Mouse (Mus musculus): ENCODE measurements at regions not wholly inside any gene's neighbourhood (a gene's known extent, or its start where the extent isn't known, plus 50 kb on each side); places are given as distances from the start of the nearest gene placed in this dataset.

GRCm38 (mm10) chr2:75446996-75447715, 211.9 kb upstream of the Hnrnpa3 start:
- no peak for DNase-seq (ENCODE audit: low spot score)
- WGBS, result 84% methylated on average over 7 of the region's 7 CpGs

DNA sequence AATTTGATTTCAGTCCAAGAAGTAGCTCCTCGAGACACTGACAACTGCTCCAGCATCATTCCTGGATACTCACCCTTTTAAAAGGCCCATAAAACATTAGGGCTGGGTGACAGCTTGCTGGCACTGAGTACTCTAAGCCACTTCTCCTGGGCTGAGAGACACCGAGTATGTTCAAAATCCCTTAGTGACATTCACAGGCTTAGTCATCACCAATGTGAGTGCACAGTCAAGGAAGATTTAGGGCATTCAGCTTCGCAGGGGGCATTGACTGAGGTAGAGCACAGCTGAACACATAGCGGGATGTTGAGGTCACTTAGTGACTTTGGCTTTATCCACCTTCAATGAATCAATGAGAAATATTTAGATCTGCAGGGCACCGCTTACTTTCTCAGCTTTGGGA, 210.8 kb upstream of the Hnrnpa3 start:
- Histone ChIP-seq H3K4me1 (no peaks in the 10 kb centered on the region), H3K4me3 (no peak overlapping the region), H3K27me3 (replicated peaks; ENCODE audit: low read depth, poor library complexity, severe bottlenecking) (no peaks in the 10 kb centered on the region), H3K27ac (replicated peaks) (no peak overlapping the region), H3K9me3 (no peaks in the 10 kb centered on the region), H3K36me3 (replicated peaks) (no peaks in the 10 kb centered on the region)
- 87% methylated on average over 5 of the region's 5 CpGs for WGBS
- no peak for DNase-seq (ENCODE audit: low spot score)

More at GRCm38 (mm10) chr2:75446996-75447715, 211.9 kb upstream of the Hnrnpa3 start:
- no peak overlapping the region for H3K4me3 ChIP-seq
- H3K27me3 ChIP-seq (replicated peaks; ENCODE audit: low read depth, poor library complexity, severe bottlenecking), result no peaks in the 10 kb centered on the region
- H3K9me3 ChIP-seq, result no peaks in the 10 kb centered on the region
- no peaks in the 10 kb centered on the region for H3K36me3 ChIP-seq (replicated peaks)
- no peak overlapping the region for H3K27ac ChIP-seq (replicated peaks)
- no peaks in the 10 kb centered on the region for H3K4me1 ChIP-seq

DNA sequence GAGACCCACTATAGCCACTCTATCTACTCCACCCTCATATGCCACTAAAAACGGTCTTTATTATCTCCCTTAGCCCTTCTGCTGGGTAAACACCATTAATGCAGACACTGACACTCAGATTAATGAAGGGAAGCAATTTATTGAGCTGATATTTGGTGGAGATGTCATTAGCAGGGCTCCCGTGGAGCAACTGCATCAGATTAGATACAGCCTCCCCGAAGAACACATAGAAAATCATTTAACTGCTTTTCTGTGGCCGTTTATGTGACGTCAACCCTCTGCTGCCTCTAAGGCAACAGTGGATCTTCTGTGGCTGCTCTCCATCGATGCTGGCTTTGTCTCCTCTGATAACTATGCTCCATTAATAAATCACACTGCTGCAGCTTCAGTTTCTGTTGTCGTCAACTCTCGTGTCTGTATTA, 207.2 kb upstream of the Hnrnpa3 start:
- Histone ChIP-seq H3K4me3 (no peak overlapping the region), H3K9me3 (no peaks in the 10 kb centered on the region), H3K27me3 (replicated peaks; ENCODE audit: low read depth, poor library complexity, severe bottlenecking) (no peaks in the 10 kb centered on the region), H3K27ac (replicated peaks) (no peak overlapping the region), H3K4me1 (no peaks in the 10 kb centered on the region), H3K36me3 (replicated peaks) (no peaks in the 10 kb centered on the region)
- 87% methylated on average over 8 of the region's 8 CpGs for WGBS
- no peak for DNase-seq (ENCODE audit: low spot score)

DNA sequence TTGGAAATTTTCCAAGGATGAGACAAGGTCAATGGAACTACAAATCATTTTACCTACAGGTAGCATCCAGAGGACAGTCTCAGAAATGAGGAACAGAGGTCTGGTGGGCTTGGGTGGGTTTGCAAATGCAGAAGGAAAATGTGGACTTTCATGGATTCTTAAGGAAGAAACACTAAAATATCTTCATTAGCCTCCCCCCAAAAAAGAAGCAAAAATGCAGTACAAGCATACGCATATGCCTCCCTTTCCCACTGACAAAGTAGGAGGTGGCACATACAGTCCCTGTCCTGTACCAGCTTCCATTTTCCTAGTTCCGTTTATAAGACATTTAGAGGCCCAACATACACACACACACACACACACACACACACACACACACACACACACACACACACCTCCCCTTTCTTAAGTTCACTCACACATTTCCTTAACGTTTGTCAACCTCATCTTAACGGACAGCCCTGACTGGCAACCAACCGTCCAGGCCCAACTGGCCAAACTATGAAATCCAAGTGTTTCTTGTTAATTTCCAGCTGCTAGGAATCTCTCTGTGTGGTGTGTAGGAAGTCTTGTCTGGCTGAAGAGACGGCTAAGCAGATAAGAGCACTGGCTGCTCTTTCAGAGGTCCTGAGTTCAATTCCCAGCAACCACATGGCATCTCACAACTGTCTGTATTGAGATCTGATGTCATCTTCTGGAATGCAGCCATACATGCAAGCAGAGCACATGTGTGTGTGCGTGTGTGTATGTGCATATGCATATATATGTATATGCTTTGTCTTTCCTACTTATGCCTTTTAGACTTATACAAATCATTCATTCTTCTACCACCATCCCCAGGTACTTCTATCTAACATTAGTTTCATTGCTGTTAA, 206.6 kb upstream of the Hnrnpa3 start:
- Histone ChIP-seq H3K36me3 (replicated peaks) (no peaks in the 10 kb centered on the region), H3K27ac (replicated peaks) (no peak overlapping the region), H3K27me3 (replicated peaks; ENCODE audit: low read depth, poor library complexity, severe bottlenecking) (no peaks in the 10 kb centered on the region), H3K4me3 (no peak overlapping the region), H3K4me1 (no peaks in the 10 kb centered on the region), H3K9me3 (no peaks in the 10 kb centered on the region)
- WGBS, result 81% methylated on average over 7 of the region's 7 CpGs
- DNase-seq (ENCODE audit: low spot score), result no peak

GRCm38 (mm10) chr2:75455481-75455880, 203.6 kb upstream of the Hnrnpa3 start:
- no peak for DNase-seq (ENCODE audit: low spot score)
- no peaks in the 10 kb centered on the region for H3K36me3 ChIP-seq (replicated peaks)
- no peak overlapping the region for H3K27ac ChIP-seq (replicated peaks)
- no peaks in the 10 kb centered on the region for H3K9me3 ChIP-seq
- 95% methylated on average over 9 of the region's 9 CpGs for WGBS
- no peaks in the 10 kb centered on the region for H3K27me3 ChIP-seq (replicated peaks; ENCODE audit: low read depth, poor library complexity, severe bottlenecking)
- no peak overlapping the region for H3K4me3 ChIP-seq
- no peaks in the 10 kb centered on the region for H3K4me1 ChIP-seq

- no peak overlapping the region for H3K4me3 ChIP-seq
- no peak for DNase-seq (ENCODE audit: low spot score)
- H3K27ac ChIP-seq (replicated peaks), result no peak overlapping the region
- no peaks in the 10 kb centered on the region for H3K27me3 ChIP-seq (replicated peaks; ENCODE audit: low read depth, poor library complexity, severe bottlenecking)
- H3K9me3 ChIP-seq, result no peaks in the 10 kb centered on the region
- H3K36me3 ChIP-seq (replicated peaks), result no peaks in the 10 kb centered on the region
- H3K4me1 ChIP-seq, result peaks cover 5% of the 10 kb centered on the region; the same call in 1 of the 2 replicates
- 74% methylated on average over 1 of the region's 1 CpGs for WGBS
Measured at GRCm38 (mm10) chr2:75456272-75456671, 202.8 kb upstream of the Hnrnpa3 start.

- Histone ChIP-seq H3K4me1 (peaks cover 16% of the 10 kb centered on the region), H3K27me3 (replicated peaks; ENCODE audit: low read depth, poor library complexity, severe bottlenecking) (no peaks in the 10 kb centered on the region), H3K36me3 (replicated peaks) (no peaks in the 10 kb centered on the region), H3K4me3 (no peak overlapping the region), H3K9me3 (no peaks in the 10 kb centered on the region), H3K27ac (replicated peaks) (no peak overlapping the region)
- no peak for DNase-seq (ENCODE audit: low spot score)
- 92% methylated on average over 3 of the region's 3 CpGs for WGBS
Measured at GRCm38 (mm10) chr2:75457423-75457822, 201.6 kb upstream of the Hnrnpa3 start.

DNA sequence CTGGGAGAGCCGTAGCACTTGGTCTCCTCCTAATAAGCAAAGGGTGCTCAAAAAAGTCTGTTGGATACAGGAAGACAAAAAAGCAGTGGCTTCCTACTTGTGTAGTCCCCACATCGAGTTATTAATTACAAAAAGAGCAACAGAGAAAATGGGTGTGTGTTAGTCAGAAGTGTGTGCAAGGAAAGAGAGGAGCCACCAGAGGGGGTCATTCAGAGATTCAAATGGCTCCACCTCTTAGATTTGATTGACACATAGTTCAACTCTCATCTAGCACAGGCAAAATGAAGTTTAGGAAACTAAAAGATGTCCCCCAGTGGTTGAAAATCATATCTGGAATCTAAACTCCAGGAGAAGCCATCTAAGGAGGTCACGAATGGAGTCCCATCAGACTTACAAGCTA, 200.2 kb upstream of the Hnrnpa3 start:
- Histone ChIP-seq H3K4me1 (peaks cover 16% of the 10 kb centered on the region), H3K9me3 (no peaks in the 10 kb centered on the region), H3K4me3 (no peak overlapping the region), H3K27ac (replicated peaks) (no peak overlapping the region), H3K36me3 (replicated peaks) (no peaks in the 10 kb centered on the region), H3K27me3 (replicated peaks; ENCODE audit: low read depth, poor library complexity, severe bottlenecking) (no peaks in the 10 kb centered on the region)
- 87% methylated on average over 3 of the region's 3 CpGs for WGBS
- DNase-seq (ENCODE audit: low spot score), result no peak

DNA sequence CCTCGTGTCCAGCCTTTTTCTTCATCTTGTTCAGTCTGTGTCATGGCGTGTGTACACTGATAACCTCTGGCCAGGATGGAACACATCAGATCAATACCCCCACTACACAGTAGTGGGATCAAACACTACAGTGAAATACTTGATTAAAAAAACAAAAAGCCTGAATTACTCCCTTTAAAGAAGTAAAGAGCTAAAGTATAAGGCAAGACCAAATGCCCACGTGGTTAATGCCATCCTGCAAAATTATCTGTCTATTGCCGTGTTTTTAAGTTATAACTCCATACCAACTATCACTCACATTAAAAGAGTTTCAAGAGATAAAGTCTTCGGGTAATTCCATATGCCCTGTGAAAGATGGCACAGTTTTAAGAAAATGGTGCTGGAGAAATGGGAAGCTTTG, 198.6 kb upstream of the Hnrnpa3 start:
- Histone ChIP-seq H3K9me3 (no peaks in the 10 kb centered on the region), H3K36me3 (replicated peaks) (no peaks in the 10 kb centered on the region), H3K27ac (replicated peaks) (no peak overlapping the region), H3K27me3 (replicated peaks; ENCODE audit: low read depth, poor library complexity, severe bottlenecking) (no peaks in the 10 kb centered on the region), H3K4me1 (peaks cover 16% of the 10 kb centered on the region), H3K4me3 (no peak overlapping the region)
- 89% methylated on average over 5 of the region's 5 CpGs for WGBS
- DNase-seq (ENCODE audit: low spot score), result no peak

- Histone ChIP-seq H3K36me3 (replicated peaks) (no peaks in the 10 kb centered on the region), H3K4me1 (peaks cover 16% of the 10 kb centered on the region), H3K27ac (replicated peaks) (no peak overlapping the region), H3K4me3 (no peak overlapping the region), H3K27me3 (replicated peaks; ENCODE audit: low read depth, poor library complexity, severe bottlenecking) (no peaks in the 10 kb centered on the region), H3K9me3 (no peaks in the 10 kb centered on the region)
- DNase-seq (ENCODE audit: low spot score), result no peak
- 69% methylated on average over 5 of the region's 5 CpGs for WGBS
Measured at GRCm38 (mm10) chr2:75461019-75461418, 198.0 kb upstream of the Hnrnpa3 start.

GRCm38 (mm10) chr2:75461421-75461991, 197.6 kb upstream of the Hnrnpa3 start:
- Histone ChIP-seq H3K27ac (replicated peaks) (no peak overlapping the region), H3K27me3 (replicated peaks; ENCODE audit: low read depth, poor library complexity, severe bottlenecking) (no peaks in the 10 kb centered on the region), H3K9me3 (no peaks in the 10 kb centered on the region), H3K36me3 (replicated peaks) (no peaks in the 10 kb centered on the region), H3K4me1 (peaks cover 16% of the 10 kb centered on the region), H3K4me3 (no peak overlapping the region)
- 66% methylated on average over 10 of the region's 10 CpGs for WGBS
- no peak for DNase-seq (ENCODE audit: low spot score)

GRCm38 (mm10) chr2:75462030-75462671, 196.9 kb upstream of the Hnrnpa3 start:
- WGBS, result 56% methylated on average over 5 of the region's 5 CpGs
- Histone ChIP-seq H3K4me3 (no peak overlapping the region), H3K27me3 (replicated peaks; ENCODE audit: low read depth, poor library complexity, severe bottlenecking) (no peaks in the 10 kb centered on the region), H3K27ac (replicated peaks) (peak overlapping the region; percentile 40; the same call in 1 of the 2 replicates), H3K4me1 (peaks cover 16% of the 10 kb centered on the region), H3K9me3 (no peaks in the 10 kb centered on the region), H3K36me3 (replicated peaks) (no peaks in the 10 kb centered on the region)
- no peak for DNase-seq (ENCODE audit: low spot score)
